Mouse (Mus musculus): ENCODE results near the gene Tbata. TPM values are rescaled to one million over a fixed set of nuclear protein-coding genes. Genes with fewer than 3 reads are reported as not detected.

The Tbata gene
- not detected in 2 replicates for total RNA-seq (2012; rRNA removed)

GRCm38 (mm10) chr10:61171654-61172053 is at the start of gene Tbata:
Gene Tbata (plus strand): TSS chr10:61171954.
- Histone ChIP-seq H3K9ac (ENCODE audit: insufficient read depth, low read depth, low read length, poor library complexity, severe bottlenecking) (no peak within 1 kb of the TSS), H3K27ac (ENCODE audit: insufficient read depth, low read depth, low read length, poor library complexity, severe bottlenecking) (no peak within 1 kb of the TSS; the same call in 1 of the 2 replicates), H3K36me3 (ENCODE audit: control insufficient read depth, insufficient read depth, low read length, poor library complexity, severe bottlenecking) (no peaks in the 10 kb centered on the region), H3K9me3 (ENCODE audit: control insufficient read depth, insufficient read depth, low read depth, low read length) (no peaks in the 10 kb centered on the region), H3K4me1 (ENCODE audit: control insufficient read depth in 2 of 2, insufficient read depth in 2 of 2, low read length in 2 of 2, poor library complexity in 1 of 2) (peaks cover 2 to 7% of the 10 kb centered on the region in 2 experiments; a peak in 2 of 4 replicates), H3K4me3 (ENCODE audit: insufficient read depth in 1 of 2, low read depth in 1 of 2, low read length in 2 of 2, poor library complexity in 1 of 2, severe bottlenecking in 1 of 2) (no peak within 1 kb of the TSS)
- DNase-seq (ENCODE audit: low read depth, low spot score), result no peak
- in situ Hi-C loops (cut with MboI; ENCODE audit: low sequenced_read_pairs in 2 of 2, unreplicated experiment in 2 of 2), result no loop called here
- TF ChIP-seq ZNF384 (IDR thresholded peaks at IDR 0.05; ENCODE audit: low read depth, low read length) (no peak), CHD2 (IDR thresholded peaks at IDR 0.05; ENCODE audit: low read depth, low read length) (no peak), MAFK (IDR thresholded peaks at IDR 0.05; ENCODE audit: insufficient read depth, low read depth, low read length) (no peak), HCFC1 (IDR thresholded peaks at IDR 0.05; ENCODE audit: borderline replicate concordance, insufficient read depth, low read length) (no peak), ZC3H11A (IDR thresholded peaks at IDR 0.05; ENCODE audit: borderline replicate concordance, low read depth, low read length) (no peak)

GRCm38 (mm10) chr10:61123276-61123913 is 48.4 kb upstream of the Tbata start:
- Histone ChIP-seq H3K27ac (ENCODE audit: insufficient read depth, low read depth, low read length, poor library complexity, severe bottlenecking) (no peak overlapping the region), H3K9ac (ENCODE audit: insufficient read depth, low read depth, low read length, poor library complexity, severe bottlenecking) (no peak overlapping the region), H3K9me3 (ENCODE audit: control insufficient read depth, insufficient read depth, low read depth, low read length) (no peaks in the 10 kb centered on the region), H3K4me3 (ENCODE audit: insufficient read depth in 1 of 2, low read depth in 1 of 2, low read length in 2 of 2, poor library complexity in 1 of 2, severe bottlenecking in 1 of 2) (no peak overlapping the region), H3K4me1 (ENCODE audit: control insufficient read depth in 2 of 2, insufficient read depth in 2 of 2, low read length in 2 of 2, poor library complexity in 1 of 2) (no peaks in the 10 kb centered on the region), H3K36me3 (ENCODE audit: control insufficient read depth, insufficient read depth, low read length, poor library complexity, severe bottlenecking) (peaks cover 4% of the 10 kb centered on the region; the same call in 1 of the 2 replicates)
- in situ Hi-C loops (cut with MboI; ENCODE audit: low sequenced_read_pairs in 2 of 2, unreplicated experiment in 2 of 2), result no loop called here
- no peak for DNase-seq (ENCODE audit: low read depth, low spot score)
- TF ChIP-seq MAFK (IDR thresholded peaks at IDR 0.05; ENCODE audit: insufficient read depth, low read depth, low read length) (no peak), HCFC1 (IDR thresholded peaks at IDR 0.05; ENCODE audit: borderline replicate concordance, insufficient read depth, low read length) (no peak), ZNF384 (IDR thresholded peaks at IDR 0.05; ENCODE audit: low read depth, low read length) (no peak), CHD2 (IDR thresholded peaks at IDR 0.05; ENCODE audit: low read depth, low read length) (no peak), ZC3H11A (IDR thresholded peaks at IDR 0.05; ENCODE audit: borderline replicate concordance, low read depth, low read length) (no peak)

GRCm38 (mm10) chr10:61124462-61124861 is 47.3 kb upstream of the Tbata start:
- Histone ChIP-seq H3K4me3 (ENCODE audit: insufficient read depth in 1 of 2, low read depth in 1 of 2, low read length in 2 of 2, poor library complexity in 1 of 2, severe bottlenecking in 1 of 2) (no peak overlapping the region), H3K27ac (ENCODE audit: insufficient read depth, low read depth, low read length, poor library complexity, severe bottlenecking) (no peak overlapping the region), H3K36me3 (ENCODE audit: control insufficient read depth, insufficient read depth, low read length, poor library complexity, severe bottlenecking) (peaks cover 4% of the 10 kb centered on the region), H3K4me1 (ENCODE audit: control insufficient read depth in 2 of 2, insufficient read depth in 2 of 2, low read length in 2 of 2, poor library complexity in 1 of 2) (no peaks in the 10 kb centered on the region), H3K9ac (ENCODE audit: insufficient read depth, low read depth, low read length, poor library complexity, severe bottlenecking) (no peak overlapping the region), H3K9me3 (ENCODE audit: control insufficient read depth, insufficient read depth, low read depth, low read length) (no peaks in the 10 kb centered on the region)
- no peak for DNase-seq (ENCODE audit: low read depth, low spot score)
- in situ Hi-C loops (cut with MboI; ENCODE audit: low sequenced_read_pairs in 2 of 2, unreplicated experiment in 2 of 2), result no loop called here
- no peak for TF ChIP-seq MAFK (IDR thresholded peaks at IDR 0.05; ENCODE audit: insufficient read depth, low read depth, low read length)
- no peak for TF ChIP-seq CHD2 (IDR thresholded peaks at IDR 0.05; ENCODE audit: low read depth, low read length)
- no peak for TF ChIP-seq ZC3H11A (IDR thresholded peaks at IDR 0.05; ENCODE audit: borderline replicate concordance, low read depth, low read length)
- no peak for TF ChIP-seq HCFC1 (IDR thresholded peaks at IDR 0.05; ENCODE audit: borderline replicate concordance, insufficient read depth, low read length)
- no peak for TF ChIP-seq ZNF384 (IDR thresholded peaks at IDR 0.05; ENCODE audit: low read depth, low read length)

- H3K4me1 ChIP-seq (ENCODE audit: control insufficient read depth in 2 of 2, insufficient read depth in 2 of 2, low read length in 2 of 2, poor library complexity in 1 of 2), result no peaks in the 10 kb centered on the region
- no peak overlapping the region for H3K4me3 ChIP-seq (ENCODE audit: insufficient read depth in 1 of 2, low read depth in 1 of 2, low read length in 2 of 2, poor library complexity in 1 of 2, severe bottlenecking in 1 of 2)
- no peak for TF ChIP-seq ZNF384 (IDR thresholded peaks at IDR 0.05; ENCODE audit: low read depth, low read length)
- TF ChIP-seq CHD2 (IDR thresholded peaks at IDR 0.05; ENCODE audit: low read depth, low read length), result no peak
- TF ChIP-seq HCFC1 (IDR thresholded peaks at IDR 0.05; ENCODE audit: borderline replicate concordance, insufficient read depth, low read length), result no peak
- TF ChIP-seq ZC3H11A (IDR thresholded peaks at IDR 0.05; ENCODE audit: borderline replicate concordance, low read depth, low read length), result no peak
- TF ChIP-seq MAFK (IDR thresholded peaks at IDR 0.05; ENCODE audit: insufficient read depth, low read depth, low read length), result no peak
- DNase-seq (ENCODE audit: low read depth, low spot score), result no peak
- H3K9me3 ChIP-seq (ENCODE audit: control insufficient read depth, insufficient read depth, low read depth, low read length), result no peaks in the 10 kb centered on the region
- H3K36me3 ChIP-seq (ENCODE audit: control insufficient read depth, insufficient read depth, low read length, poor library complexity, severe bottlenecking), result no peaks in the 10 kb centered on the region; the same call in 1 of the 2 replicates
- no peak overlapping the region for H3K27ac ChIP-seq (ENCODE audit: insufficient read depth, low read depth, low read length, poor library complexity, severe bottlenecking)
- H3K9ac ChIP-seq (ENCODE audit: insufficient read depth, low read depth, low read length, poor library complexity, severe bottlenecking), result no peak overlapping the region
- in situ Hi-C loops (cut with MboI; ENCODE audit: low sequenced_read_pairs in 2 of 2, unreplicated experiment in 2 of 2), result no loop called here
These were observed 42.9 kb upstream of the Tbata start for GRCm38 (mm10) chr10:61128701-61129365.
